Mouse (Mus musculus) midbrain, embryonic 13.5 days (tissue): ENCODE results near the gene Gm10638. TPM values are rescaled to one million over a fixed set of nuclear protein-coding genes. Genes with fewer than 3 reads are reported as not detected.

Source experiments
- ATAC-seq: fragments of 200-750 bp; cut with Nextera tagmentation; 2 replicates; pipeline ENCODE4 v1.8.0; 2017; ENCODE audit warnings: mild to moderate bottlenecking, moderate TSS enrichment, moderate library complexity
- H3K27ac ChIP-seq: fragments of 300-500 bp; sonication (generic); 2 replicates; pipeline ENCODE4 v1.5.1; 2015; ENCODE audit warnings: inconsistent platforms, mild to moderate bottlenecking, moderate library complexity
- H3K27me3 ChIP-seq: fragments of 300-500 bp; sonication (generic); 2 replicates; pipeline ENCODE4 v1.6.1; 2015; ENCODE audit warnings: mild to moderate bottlenecking, inconsistent platforms
- H3K36me3 ChIP-seq: fragments of 300-500 bp; sonication (generic); 2 replicates; pipeline ENCODE4 v1.6.1; 2015; ENCODE audit warnings: mild to moderate bottlenecking, inconsistent platforms
- H3K4me1 ChIP-seq: fragments of 300-500 bp; sonication (generic); replicated peaks from 2 replicates; pipeline ENCODE4 v1.6.1; 2015; ENCODE audit warnings: inconsistent platforms
- H3K4me2 ChIP-seq: fragments of 300-500 bp; sonication (generic); replicated peaks from 2 replicates; pipeline ENCODE4 v1.6.1; 2015; ENCODE audit warnings: moderate library complexity, mild to moderate bottlenecking, inconsistent platforms
- H3K4me3 ChIP-seq: fragments of 300-500 bp; sonication (generic); replicated peaks from 2 replicates; pipeline ENCODE4 v1.5.1; 2015; ENCODE audit warnings: mild to moderate bottlenecking, inconsistent platforms
- H3K9ac ChIP-seq: fragments of 300-500 bp; sonication (generic); replicated peaks from 2 replicates; pipeline ENCODE4 v1.6.1; 2015; ENCODE audit warnings: mild to moderate bottlenecking, inconsistent platforms
- H3K9me3 ChIP-seq: fragments of 300-500 bp; sonication (generic); 2 replicates; pipeline ENCODE4 v1.6.1; 2016; ENCODE audit warnings: mild to moderate bottlenecking, inconsistent platforms
- WGBS: fragments of 180-500 bp; shearing (Covaris S2); methylation state at CpG from one replicate; pipeline ENCODE4 v1.1.7; 2015; 5-methylcytosine and 5-hydroxymethylcytosine counted together
- polyA plus RNA-seq: library from polyadenylated mRNA; unstranded; fragments of >200 nt; fragmentation: Nextera tagmentation; extraction: Ambion mirVana; gene quantifications from 2 replicates; pipeline ENCODE4 v1.2.1, GENCODE M21; 2015

Gm10638 gene
- polyA plus RNA-seq, 1 experiment from 2014 or later: 8.5 TPM

DNA sequence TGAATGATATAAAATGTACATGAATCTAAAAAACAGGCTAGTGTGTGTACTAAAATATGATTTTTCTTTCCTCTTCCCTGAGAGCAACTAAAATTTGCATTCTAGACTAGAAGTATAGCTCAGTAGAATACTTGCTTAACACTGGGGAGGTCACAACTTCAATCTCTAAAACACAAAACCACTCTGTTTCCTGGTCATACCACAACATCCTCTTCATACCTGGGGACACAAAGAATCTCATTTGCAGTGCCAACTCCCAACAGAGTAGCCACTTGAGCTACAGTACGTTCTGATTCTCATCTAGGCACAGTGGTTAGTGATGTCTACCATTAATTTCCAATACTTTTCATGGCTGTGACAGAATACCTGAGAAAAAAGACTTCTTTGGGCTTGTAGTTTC, 26.1 kb upstream of the Gm10638 start:
- H3K27me3 ChIP-seq: no peaks in the 10 kb centered on the region
- WGBS: 95% methylated on average over 1 of the region's 1 CpGs

DNA sequence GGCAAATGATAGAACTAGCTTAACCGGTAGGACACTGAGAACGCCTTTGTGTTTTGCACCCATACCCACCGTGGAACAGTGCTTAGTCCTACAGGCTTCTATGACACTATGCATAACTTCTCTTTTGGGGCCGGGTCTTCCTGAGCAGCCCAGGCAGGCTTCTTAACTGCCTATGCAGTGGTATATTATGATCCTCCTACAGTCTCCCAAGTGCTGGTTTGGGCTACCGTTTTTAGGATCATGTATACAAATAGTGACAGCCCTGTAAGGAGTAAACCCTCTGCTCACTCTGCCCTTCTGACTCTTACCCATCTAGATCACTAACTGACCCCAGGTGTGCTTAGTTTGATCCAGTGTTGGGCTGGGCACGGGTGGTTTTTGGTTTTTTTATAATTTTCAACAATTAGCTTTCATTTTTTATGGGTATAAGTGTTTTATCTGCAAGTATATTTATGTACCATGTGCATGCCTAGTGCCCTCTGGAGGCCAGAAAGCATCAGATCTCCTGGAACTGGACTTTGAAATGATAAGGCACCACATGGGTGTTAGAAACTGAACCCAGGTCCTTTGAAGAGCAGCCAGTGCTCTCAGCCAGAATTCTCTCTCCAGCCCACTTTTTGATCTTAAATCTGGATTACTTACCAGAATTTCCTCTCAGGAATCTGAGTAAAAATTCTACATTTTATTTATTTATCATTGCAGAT, 24.6 kb upstream of the Gm10638 start:
- ATAC-seq: no peak
- Histone ChIP-seq H3K27me3 (no peaks in the 10 kb centered on the region), H3K36me3 (peaks cover 42% of the 10 kb centered on the region), H3K27ac (no peak overlapping the region), H3K9me3 (no peaks in the 10 kb centered on the region), H3K4me2 (no peak overlapping the region), H3K9ac (no peak overlapping the region), H3K4me1 (no peaks in the 10 kb centered on the region), H3K4me3 (no peak overlapping the region)
- 95% methylated on average over 6 of the region's 6 CpGs for WGBS

More for the DNA sequence above, 26.1 kb upstream of the Gm10638 start:
- Histone ChIP-seq H3K4me3 (no peak overlapping the region), H3K4me2 (no peak overlapping the region), H3K9me3 (no peaks in the 10 kb centered on the region), H3K9ac (no peak overlapping the region), H3K4me1 (peaks cover 6% of the 10 kb centered on the region), H3K27ac (no peak overlapping the region), H3K36me3 (peaks cover 42% of the 10 kb centered on the region)
- ATAC-seq: no peak

DNA sequence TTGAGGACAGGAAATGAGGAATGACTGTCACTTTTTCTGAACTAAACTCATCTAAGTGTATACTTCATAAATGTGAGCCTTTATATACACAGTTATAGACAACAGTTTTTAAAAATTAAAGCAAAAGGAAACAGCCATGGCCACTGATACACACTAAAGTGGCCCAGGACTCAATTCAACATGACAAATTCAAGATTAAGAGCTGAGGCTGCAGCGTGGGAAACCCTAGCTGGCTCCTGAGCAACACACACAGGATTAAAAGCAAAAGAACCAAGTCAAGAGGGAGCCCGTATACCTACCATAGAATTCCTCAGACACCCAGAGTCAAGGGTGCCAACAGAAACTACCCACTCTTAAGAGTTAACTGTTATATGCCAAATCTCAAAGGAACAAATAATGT, 24.0 kb upstream of the Gm10638 start:
- 81% methylated on average over 2 of the region's 2 CpGs for WGBS
- Histone ChIP-seq H3K9ac (no peak overlapping the region), H3K4me1 (no peaks in the 10 kb centered on the region), H3K27ac (no peak overlapping the region), H3K36me3 (peaks cover 37% of the 10 kb centered on the region), H3K9me3 (no peaks in the 10 kb centered on the region), H3K27me3 (no peaks in the 10 kb centered on the region), H3K4me3 (no peak overlapping the region), H3K4me2 (no peak overlapping the region)
- ATAC-seq: no peak

DNA sequence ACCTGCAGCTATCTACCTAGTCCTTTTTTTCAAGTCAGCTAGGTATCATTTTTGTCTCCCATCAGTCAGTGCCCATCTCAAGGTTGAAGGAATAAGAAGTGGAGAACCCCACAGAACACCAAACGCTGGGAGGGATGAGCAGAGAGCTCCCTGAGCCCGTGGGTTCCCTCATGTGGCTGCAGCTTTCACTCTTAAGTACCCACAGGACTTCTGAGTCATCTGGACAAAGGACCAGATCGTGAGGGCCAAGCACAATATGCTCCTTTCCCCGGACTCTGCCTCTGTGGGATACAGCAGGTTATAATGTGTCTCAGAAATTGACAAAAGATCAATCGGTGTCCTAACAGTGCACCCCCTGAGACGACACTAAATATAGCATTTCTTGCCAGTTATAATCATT, 18.5 kb upstream of the Gm10638 start:
- Histone ChIP-seq H3K4me1 (peaks cover 35% of the 10 kb centered on the region), H3K4me3 (no peak overlapping the region), H3K9ac (no peak overlapping the region), H3K27ac (no peak overlapping the region), H3K27me3 (no peaks in the 10 kb centered on the region), H3K9me3 (no peaks in the 10 kb centered on the region), H3K36me3 (peaks cover 25% of the 10 kb centered on the region), H3K4me2 (no peak overlapping the region)
- no peak for ATAC-seq
- WGBS: 68% methylated on average over 6 of the region's 6 CpGs

DNA sequence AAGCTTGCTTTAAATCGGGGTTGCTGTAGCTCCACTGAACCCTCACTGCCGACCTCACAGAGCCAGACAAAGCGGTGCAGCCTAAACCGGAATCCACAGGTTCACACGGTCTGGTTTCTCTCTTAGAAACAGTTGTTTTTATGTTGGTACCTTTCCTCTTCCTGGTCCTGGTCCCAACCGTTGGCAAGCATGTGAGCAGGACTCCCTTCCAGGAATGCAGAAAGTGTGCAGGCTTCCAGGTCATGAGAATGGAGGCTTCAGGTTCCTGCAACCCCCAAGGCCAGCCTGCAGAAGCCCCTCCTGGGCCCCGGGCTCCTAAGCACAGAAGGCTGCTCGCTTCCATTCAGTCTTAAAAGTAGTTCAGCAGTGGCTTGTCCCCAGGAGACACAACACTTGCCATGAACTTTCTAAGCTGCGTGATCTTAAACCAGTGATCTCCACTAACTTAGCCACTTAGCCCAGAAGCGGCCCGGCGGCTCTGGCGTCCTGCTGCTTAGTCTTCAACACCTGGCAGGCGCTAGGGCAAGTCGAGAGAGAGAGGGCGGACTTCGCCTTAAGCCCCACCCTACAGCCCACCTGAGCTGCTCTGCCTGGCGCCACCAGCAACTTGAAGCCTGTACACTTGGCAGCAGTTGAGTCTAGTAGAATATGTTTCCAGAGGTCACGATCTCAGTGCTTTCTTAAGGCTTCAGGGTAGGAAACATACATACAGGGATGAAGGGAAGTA, 17.1 kb upstream of the Gm10638 start:
- no peak overlapping the region for H3K27ac ChIP-seq
- H3K4me2 ChIP-seq: no peak overlapping the region
- no peaks in the 10 kb centered on the region for H3K9me3 ChIP-seq
- peaks cover 35% of the 10 kb centered on the region for H3K4me1 ChIP-seq
- H3K4me3 ChIP-seq: no peak overlapping the region
- H3K27me3 ChIP-seq: no peaks in the 10 kb centered on the region
- H3K36me3 ChIP-seq: peaks cover 14% of the 10 kb centered on the region
- WGBS: 73% methylated on average over 19 of the region's 19 CpGs
- no peak overlapping the region for H3K9ac ChIP-seq
- ATAC-seq: no peak

DNA sequence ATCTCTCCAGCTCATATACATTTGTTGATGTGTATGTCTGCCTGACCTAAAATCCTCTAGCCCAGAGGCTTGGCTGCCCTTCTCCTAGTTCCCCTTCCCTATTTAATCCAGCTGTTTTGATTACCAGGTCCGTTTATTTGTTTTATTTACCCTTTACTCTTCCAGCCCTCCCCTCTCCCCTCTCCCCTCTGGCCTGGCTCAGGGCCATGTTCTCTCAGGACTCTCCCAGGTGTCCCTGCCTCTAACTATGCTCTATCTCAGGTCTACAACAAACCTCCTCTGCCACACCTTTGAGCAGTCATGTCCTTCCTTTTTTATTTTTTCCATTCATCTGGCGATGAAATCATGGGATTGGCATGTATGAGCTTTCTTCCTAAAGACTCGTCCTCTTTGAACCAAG, 15.2 kb upstream of the Gm10638 start:
- no peak for ATAC-seq
- peaks cover 46% of the 10 kb centered on the region for H3K4me1 ChIP-seq
- H3K36me3 ChIP-seq: 0 out of 2 replicates have a peak, but pooled peaks cover 11% of the 10 kb centered on the region
- no peak overlapping the region for H3K4me2 ChIP-seq
- 65% methylated on average over 3 of the region's 3 CpGs for WGBS
- no peaks in the 10 kb centered on the region for H3K9me3 ChIP-seq
- H3K9ac ChIP-seq: no peak overlapping the region
- no peak overlapping the region for H3K27ac ChIP-seq
- no peaks in the 10 kb centered on the region for H3K27me3 ChIP-seq
- no peak overlapping the region for H3K4me3 ChIP-seq

DNA sequence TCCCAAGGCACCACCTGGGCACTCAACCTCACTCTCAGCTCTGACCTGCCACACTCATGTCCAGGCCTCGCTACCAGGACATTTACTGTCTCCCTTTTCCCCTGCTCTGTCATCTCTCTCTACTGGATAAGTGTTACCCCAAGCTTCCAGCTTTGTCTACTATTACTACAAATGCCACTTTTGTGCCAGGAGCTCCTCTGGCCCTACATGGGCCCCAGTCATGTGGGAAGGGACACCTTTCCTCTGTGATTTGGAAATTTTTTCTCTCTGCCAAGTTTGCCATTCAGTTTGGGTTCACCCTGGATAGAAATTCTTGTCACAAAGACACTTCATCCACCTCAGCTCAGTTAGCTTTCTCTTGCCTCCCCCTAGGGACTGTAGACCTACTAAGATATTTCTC, 14.6 kb upstream of the Gm10638 start:
- 0 out of 2 replicates have a peak, but pooled peaks cover 9% of the 10 kb centered on the region for H3K36me3 ChIP-seq
- no peak overlapping the region for H3K4me3 ChIP-seq
- H3K9ac ChIP-seq: no peak overlapping the region
- peaks cover 52% of the 10 kb centered on the region for H3K4me1 ChIP-seq
- no peaks in the 10 kb centered on the region for H3K9me3 ChIP-seq
- no peak for ATAC-seq
- no peaks in the 10 kb centered on the region for H3K27me3 ChIP-seq
- 93% methylated on average over 1 of the region's 1 CpGs for WGBS
- H3K4me2 ChIP-seq: no peak overlapping the region
- H3K27ac ChIP-seq: no peak overlapping the region; the same call in 1 of the 2 replicates

DNA sequence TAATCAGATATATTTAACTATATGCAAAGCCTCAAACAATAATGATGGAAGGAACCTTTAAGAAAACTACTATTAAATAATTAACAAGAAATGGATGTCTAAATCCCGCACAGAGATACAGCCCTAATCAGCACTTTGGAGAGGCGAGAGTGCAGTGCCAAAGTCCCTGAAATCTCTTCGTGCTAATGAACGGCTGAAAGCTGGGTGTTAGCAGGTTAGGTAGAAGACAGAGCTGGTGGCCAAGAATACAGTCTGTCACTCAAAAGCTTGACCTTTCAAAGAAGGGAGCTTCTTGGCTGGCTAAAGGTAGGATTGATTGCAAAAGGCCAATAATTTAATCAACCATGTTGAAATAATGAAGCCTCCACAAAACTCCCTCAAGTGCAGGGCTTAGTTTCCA, 11.3 kb upstream of the Gm10638 start:
- H3K9ac ChIP-seq: no peak overlapping the region
- H3K36me3 ChIP-seq: no peaks in the 10 kb centered on the region
- H3K4me1 ChIP-seq: peaks cover 34% of the 10 kb centered on the region
- no peaks in the 10 kb centered on the region for H3K9me3 ChIP-seq
- no peak overlapping the region for H3K4me2 ChIP-seq
- H3K27me3 ChIP-seq: no peaks in the 10 kb centered on the region
- H3K27ac ChIP-seq: no peak overlapping the region
- ATAC-seq: no peak
- no peak overlapping the region for H3K4me3 ChIP-seq
- 66% methylated on average over 4 of the region's 4 CpGs for WGBS

DNA sequence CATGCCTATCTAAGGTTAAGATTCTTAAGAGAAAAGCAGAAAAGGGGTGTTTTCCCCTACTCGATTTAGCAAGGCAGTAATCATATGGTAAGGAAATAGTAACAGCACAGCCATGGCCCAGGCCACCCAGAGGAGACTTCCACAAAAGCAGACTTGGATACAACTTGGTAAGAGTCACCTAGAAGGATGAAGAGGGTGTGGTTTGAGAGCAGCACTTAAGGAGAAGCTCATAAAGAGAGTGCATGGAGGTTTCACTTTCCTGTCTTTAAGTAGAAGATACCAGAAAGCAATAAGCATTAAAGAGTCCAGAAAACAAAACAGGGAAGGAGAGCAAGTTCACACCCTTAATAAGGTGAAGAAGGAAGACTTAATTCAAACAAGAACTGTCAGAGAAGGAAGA, 10.5 kb upstream of the Gm10638 start:
- Histone ChIP-seq H3K4me3 (no peak overlapping the region), H3K4me1 (peaks cover 34% of the 10 kb centered on the region), H3K27me3 (no peaks in the 10 kb centered on the region), H3K9me3 (no peaks in the 10 kb centered on the region), H3K9ac (no peak overlapping the region), H3K27ac (no peak overlapping the region), H3K4me2 (no peak overlapping the region), H3K36me3 (no peaks in the 10 kb centered on the region)
- WGBS: 84% methylated on average over 1 of the region's 1 CpGs
- ATAC-seq: no peak

DNA sequence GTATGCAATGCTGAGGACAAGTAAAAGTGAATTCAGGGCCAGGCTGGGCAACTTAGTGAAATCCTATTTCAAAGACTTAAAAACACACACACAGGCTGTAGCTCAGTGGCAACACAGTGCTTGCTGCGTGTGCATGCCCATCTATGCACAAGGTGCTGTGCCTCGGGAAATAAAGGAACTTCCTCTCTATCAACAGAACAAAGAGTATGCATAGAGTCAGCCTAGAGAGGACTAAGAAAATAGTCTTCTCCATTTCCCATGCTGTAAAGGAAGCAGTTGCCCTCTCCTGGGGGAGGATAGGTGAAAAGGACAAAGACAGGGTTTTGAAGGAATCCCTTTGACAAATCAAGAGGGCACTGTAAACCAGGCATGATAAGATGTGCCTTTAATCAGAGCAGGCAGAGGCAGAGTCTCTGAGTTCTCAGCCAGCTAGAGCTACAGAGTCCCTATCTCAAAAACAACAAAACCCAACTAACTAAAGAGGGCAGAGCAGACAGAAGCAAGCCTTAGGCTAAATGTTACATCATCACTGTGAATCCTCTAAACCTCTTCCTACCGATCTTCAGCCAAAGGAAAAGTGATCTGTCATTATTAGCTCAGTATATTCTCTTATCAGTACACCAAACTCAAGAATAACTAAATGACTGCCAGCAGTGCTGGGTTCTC, 9.9 kb upstream of the Gm10638 start:
- no peaks in the 10 kb centered on the region for H3K36me3 ChIP-seq
- no peaks in the 10 kb centered on the region for H3K9me3 ChIP-seq
- no peak overlapping the region for H3K9ac ChIP-seq
- H3K4me1 ChIP-seq: peaks cover 28% of the 10 kb centered on the region
- no peak for ATAC-seq
- no peak overlapping the region for H3K4me2 ChIP-seq
- no peak overlapping the region for H3K4me3 ChIP-seq
- H3K27ac ChIP-seq: peak overlapping the region; percentile 25; the same call in 1 of the 2 replicates
- no peaks in the 10 kb centered on the region for H3K27me3 ChIP-seq
- 77% methylated on average over 3 of the region's 3 CpGs for WGBS

DNA sequence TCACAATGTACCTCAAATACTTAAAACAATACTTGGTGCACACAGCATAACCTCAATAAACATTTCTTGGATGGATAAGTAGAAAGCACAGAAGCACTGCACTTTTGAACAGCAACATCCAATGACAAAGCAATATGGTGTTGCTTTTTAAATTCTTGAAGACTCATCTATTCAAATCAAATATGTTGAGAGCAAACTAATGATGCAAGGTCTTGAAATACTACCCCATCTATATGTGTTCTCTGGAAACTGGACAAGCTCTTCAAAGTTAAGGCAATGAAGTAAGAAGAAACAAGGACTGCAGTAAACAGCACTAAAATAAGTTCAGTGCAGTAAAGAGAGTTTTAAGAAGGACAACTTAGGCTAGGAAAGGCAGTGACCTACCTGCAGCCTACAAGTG, 4.6 kb upstream of the Gm10638 start:
- no peak for ATAC-seq
- H3K4me3 ChIP-seq: no peak overlapping the region
- no peaks in the 10 kb centered on the region for H3K9me3 ChIP-seq
- peaks cover 37% of the 10 kb centered on the region for H3K4me1 ChIP-seq
- no peak overlapping the region for H3K9ac ChIP-seq
- H3K27ac ChIP-seq: no peak overlapping the region
- H3K27me3 ChIP-seq: no peaks in the 10 kb centered on the region
- H3K36me3 ChIP-seq: no peaks in the 10 kb centered on the region
- no peak overlapping the region for H3K4me2 ChIP-seq

DNA sequence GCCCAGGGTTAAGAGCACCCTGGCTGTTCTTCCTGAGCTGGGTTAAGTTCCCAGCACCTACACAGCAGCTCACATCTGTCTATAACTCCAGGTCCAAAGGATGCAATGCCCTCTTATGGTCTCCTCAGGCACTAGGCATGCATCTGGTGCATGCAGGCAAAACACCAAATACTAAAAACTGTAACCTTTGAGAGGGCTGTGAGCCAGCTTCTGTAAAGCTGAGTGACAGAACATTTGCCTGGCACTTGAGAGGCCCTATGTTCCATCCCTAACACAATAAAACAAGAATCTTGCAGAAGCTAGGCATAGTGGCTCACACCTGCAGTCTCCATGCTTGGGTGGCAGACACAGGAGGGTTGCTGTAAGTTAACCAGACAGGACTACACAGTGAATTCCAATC, 3.9 kb upstream of the Gm10638 start:
- H3K27me3 ChIP-seq: no peaks in the 10 kb centered on the region
- H3K4me2 ChIP-seq: no peak overlapping the region
- peaks cover 37% of the 10 kb centered on the region for H3K4me1 ChIP-seq
- no peak overlapping the region for H3K4me3 ChIP-seq
- H3K27ac ChIP-seq: no peak overlapping the region
- no peak for ATAC-seq
- no peaks in the 10 kb centered on the region for H3K36me3 ChIP-seq
- no peaks in the 10 kb centered on the region for H3K9me3 ChIP-seq
- H3K9ac ChIP-seq: no peak overlapping the region
